Mouse (Mus musculus) frontal cortex, postnatal 25 days (tissue): Measurements from ENCODE around the gene Tmem178.
A peak's percentile ranks its signal among the peaks of the same experiment; 100 is the strongest.

Experiments used
- DNase-seq, 2 experiments: peaks; one replicate each; pipeline ENCODE4 v3.0.0; 2022; ENCODE audit warnings: low spot score in 2 of 2

The Tmem178 gene

DNA sequence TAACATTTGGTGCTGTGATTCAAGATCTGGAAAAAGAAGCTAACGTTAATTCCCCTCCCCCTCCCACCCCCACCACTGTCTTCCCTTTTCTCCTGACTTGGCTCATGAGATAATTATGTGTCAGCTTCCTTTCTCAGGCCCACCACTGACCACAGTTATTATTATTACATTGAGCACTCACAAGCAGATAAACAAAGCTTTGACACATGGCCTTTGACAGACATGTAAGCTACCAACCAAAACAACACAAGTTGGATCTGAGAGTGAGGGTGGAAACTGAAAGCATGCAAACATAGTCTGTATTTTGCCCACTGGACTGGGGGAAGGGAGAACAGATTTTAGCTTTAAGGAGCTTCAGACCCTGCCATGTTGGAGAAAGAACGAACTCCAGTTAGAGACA, 52.8 kb downstream of the Tmem178 start:
- DNase-seq = no peak

GRCm38 (mm10) chr17:80998958-80999357, 54.5 kb downstream of the Tmem178 start:
- DNase-seq = no peak

DNA sequence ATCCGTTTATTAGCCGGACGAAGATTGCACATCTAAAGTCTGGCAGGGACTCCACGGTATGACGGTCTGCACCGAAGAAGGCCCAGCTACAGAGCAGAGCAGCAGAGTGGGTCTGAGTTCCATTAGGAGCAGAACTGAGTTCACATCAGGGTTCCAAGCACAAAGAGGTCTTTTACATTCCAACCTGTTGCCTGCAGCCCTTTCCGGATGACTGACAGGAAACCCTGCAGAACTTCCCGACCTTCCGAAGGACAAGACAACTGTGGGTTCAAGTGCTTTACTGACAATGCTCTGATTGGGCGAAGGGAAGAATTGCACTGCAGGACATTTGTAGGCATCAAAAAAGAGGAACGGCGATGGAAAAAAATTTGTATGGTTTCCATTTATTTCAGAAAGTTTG, 56.6 kb downstream of the Tmem178 start:
- DNase-seq = no peak

DNA sequence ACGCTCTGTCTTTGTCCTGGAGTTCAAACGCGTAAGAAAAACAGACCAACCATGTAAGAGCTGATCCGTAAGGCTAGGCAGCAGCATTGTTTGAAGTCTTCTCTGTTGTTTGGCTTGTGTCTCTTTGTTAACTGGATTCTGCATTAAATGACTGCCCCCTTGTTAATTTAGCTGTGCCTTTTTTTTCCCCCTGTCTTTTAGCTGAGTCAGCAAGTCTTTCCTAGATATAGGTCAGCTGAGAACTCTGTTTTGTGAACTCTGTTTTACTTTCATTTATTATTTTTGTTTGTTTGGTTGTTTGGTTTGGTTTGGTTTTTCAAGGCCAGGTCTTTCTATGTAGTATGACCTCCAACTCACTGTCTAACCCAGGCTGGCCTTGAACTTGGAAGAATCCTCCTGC, 57.2 kb downstream of the Tmem178 start:
- no peak for DNase-seq

DNA sequence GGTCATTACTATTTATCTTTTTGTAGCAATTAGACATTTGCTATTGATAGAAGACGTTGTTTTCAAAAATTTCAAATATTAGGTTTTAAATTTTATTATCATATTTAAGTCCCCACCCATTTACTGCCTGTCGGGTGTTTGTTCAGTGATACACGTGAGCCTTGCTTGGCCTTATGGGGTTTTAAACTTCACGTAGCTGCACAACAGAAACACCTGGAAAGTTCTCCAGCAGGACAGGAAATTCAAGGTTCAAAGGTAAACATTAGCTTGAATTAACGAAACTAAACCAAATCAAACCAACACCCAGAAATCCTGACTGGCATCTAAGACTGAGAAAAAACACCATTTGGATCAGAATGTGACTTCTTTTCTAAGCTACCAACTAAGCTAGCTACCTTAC, 57.7 kb downstream of the Tmem178 start:
- DNase-seq = no peak

GRCm38 (mm10) chr17:81004454-81004853, 60.0 kb downstream of the Tmem178 start:
- DNase-seq = no peak

DNA sequence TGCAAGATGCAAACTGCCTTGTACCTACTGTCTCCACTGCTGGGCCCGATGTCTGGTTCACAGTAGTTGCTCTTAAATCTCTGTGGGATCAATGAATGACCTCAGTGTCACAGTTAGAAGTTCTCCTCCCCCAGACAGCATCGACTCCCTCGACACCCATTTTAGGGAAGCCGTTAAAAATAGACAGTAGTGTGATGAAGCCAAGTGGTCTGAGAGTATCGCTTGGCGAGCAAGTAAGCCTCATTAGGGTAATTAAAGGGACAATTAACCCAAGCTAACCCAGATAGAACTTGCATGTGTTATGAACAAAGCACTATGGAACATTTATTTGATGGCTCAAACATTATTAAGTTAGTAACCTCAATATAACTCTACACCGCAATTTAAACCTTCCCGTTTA, 60.9 kb downstream of the Tmem178 start:
- no peak for DNase-seq

GRCm38 (mm10) chr17:81009112-81009511, 64.7 kb downstream of the Tmem178 start:
- DNase-seq = no peak

- no peak for DNase-seq
Observed at GRCm38 (mm10) chr17:81010199-81010598, 65.8 kb downstream of the Tmem178 start.

GRCm38 (mm10) chr17:81010844-81011685, 66.6 kb downstream of the Tmem178 start:
- no peak for DNase-seq

DNA sequence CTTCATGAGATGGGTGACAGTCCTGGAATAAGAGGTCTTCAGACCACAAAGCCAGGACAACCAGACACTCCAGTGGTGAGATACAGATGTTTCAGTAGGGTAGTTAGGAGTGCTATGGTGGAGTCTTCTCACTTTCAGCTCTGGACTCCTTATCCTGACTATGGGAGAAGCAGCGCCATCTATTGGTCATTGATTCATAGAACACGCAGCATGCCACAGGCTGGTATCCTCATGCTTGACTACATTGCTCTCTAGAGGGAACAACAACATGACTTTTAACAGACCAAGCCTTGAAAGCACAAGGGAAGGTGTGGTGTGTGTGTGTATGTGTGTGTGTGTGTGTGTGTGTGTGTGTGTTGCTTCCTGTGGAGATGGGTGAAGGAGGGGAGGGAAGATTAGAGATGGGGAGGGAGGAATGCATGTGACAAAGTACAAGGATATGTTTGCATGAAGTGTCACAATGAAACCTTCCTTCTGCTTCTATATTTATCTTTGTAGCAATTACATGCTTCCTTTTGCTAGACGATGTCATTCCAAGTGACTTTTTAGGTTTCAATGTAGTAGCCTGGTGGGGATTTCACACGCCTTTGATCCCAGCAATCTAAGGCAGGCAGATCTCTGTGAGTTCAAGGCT, 71.5 kb downstream of the Tmem178 start:
- DNase-seq = no peak

GRCm38 (mm10) chr17:81017132-81017531, 72.7 kb downstream of the Tmem178 start:
- DNase-seq = no peak

- no peak for DNase-seq
Observed at GRCm38 (mm10) chr17:81027331-81027730, 82.9 kb downstream of the Tmem178 start.

- DNase-seq = no peak
Observed at GRCm38 (mm10) chr17:81031830-81032442, 87.5 kb downstream of the Tmem178 start.

GRCm38 (mm10) chr17:81032957-81033356, 88.5 kb downstream of the Tmem178 start:
- no peak for DNase-seq

GRCm38 (mm10) chr17:81035354-81035753, 90.9 kb downstream of the Tmem178 start:
- no peak for DNase-seq

GRCm38 (mm10) chr17:81038707-81039408, 94.4 kb downstream of the Tmem178 start:
- no peak for DNase-seq

- DNase-seq = no peak
Observed at GRCm38 (mm10) chr17:81041662-81042061, 97.2 kb downstream of the Tmem178 start.

DNA sequence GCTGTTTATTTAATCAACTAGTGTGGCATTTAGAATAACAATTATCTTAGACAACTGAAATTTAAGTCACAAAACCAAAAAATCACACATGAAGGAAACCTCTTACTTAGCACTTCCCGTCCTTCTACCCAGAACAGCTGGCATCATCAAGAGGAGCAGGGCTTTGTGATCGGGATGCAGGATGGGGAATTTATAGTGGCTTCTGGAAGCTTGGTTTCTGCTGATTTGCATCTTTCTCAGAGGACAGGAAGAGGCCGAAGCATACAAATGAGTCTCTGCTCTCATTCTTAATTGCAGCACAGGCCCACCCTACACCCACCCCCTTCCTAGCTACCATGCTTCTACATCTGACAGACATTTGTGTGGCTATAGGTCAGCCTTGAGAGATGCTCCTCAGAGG, 99.9 kb downstream of the Tmem178 start:
- no peak for DNase-seq

DNA sequence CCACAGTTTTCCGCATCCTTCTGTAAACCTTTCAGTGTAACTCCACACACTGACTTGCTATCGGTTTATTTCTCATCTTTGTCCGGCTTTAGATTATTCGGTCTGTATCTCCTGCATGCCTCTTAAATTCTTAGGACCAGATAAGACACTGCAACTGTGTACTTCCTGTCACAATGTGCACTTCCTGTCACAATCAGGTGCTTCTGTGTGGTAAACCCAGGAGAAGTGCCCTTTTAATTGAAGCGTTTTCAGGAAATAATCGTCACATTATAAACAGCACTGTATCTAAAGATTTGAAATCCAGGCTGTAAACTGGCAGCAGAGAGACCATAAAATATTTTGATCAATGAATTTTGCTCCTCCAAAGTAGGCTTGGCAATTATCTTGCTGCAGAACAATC, 100.7 kb downstream of the Tmem178 start:
- no peak for DNase-seq

- DNase-seq = peak; percentile 31 to 39
Observed at GRCm38 (mm10) chr17:81045525-81046150, 101.2 kb downstream of the Tmem178 start.
